Mouse (Mus musculus): Measurements from ENCODE around the gene Alg9. TPM values are rescaled to one million over a fixed set of nuclear protein-coding genes. Genes with fewer than 3 reads are reported as not detected.

Gene Alg9
- polyA plus RNA-seq, 1 experiment from 2014 or later: 39.0 TPM

DNA sequence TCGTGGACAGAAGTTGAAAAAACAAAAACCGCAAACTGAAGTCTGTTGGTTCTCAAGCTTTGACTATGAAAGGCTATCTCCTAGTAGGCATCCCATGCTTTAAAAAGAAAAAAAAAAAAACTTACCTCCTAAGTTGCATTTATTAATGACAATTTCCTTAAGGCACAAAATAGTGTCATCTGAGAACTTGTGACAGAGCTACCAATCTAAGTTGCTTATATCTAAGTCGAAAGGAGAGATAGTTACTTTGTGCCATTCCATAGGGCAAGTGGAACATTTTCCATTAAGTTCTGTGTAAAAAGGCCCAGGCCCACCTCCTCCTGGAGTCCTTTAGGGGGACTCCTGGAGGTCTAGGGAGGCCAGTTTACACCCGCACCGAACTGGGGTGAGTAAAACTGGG is 81.0 kb downstream of the Alg9 start:
- Histone ChIP-seq H3K4me1 (replicated peaks) (peaks cover 34% of the 10 kb centered on the region), H3K27ac (peak overlapping the region; percentile 93), H3K4me3 (replicated peaks) (peak overlapping the region; percentile 98), H3K9ac (replicated peaks) (peak overlapping the region; percentile 54; the same call in 1 of the 2 replicates), H3K4me2 (peak overlapping the region; percentile 71), H3K27me3 (no peaks in the 10 kb centered on the region), H3K9me3 (no peaks in the 10 kb centered on the region), H3K36me3 (peaks cover 23% of the 10 kb centered on the region)
- no peak for ATAC-seq (ENCODE audit: insufficient number of reproducible peaks, insufficient read depth, low FRiP score, low TSS enrichment, low read depth)
- 66% methylated on average over 5 of the region's 5 CpGs for WGBS

DNA sequence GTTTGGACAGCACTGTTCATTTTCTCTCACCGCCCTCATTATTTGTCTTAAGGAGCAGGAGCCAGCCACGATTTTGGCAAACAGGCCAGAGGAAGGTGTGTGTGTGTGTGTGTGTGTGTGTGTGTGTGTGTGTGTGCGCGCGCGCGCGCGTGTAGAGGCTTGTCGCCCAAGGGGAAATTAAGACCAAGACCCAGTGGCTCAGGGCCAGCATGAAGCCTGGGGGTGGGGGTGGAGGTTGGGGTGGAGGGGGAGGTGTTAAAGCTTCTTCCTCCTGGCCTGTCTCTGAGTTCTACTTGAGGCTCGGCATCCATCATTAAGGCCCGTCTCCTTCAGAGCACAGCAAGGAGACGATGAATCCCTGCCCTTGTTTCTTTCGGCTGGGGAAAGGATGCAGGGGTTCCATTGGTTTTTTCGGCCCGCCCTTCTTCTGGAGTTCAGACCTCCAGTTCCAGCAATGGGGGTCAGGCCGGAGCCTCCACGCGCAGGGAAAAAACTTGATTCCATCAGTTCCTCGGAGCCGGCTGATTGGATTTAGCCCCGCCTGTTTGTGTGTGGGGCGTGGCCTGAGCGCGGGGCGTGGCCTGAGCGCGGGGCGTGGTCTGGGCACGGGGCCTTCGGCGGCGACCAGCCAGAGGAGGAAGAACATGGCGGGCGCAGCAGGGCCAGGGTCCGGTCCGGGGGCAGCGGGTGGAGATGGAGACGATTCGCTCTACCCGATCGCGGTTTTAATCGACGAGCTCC is 81.7 kb downstream of the Alg9 start:
- Histone ChIP-seq H3K4me1 (replicated peaks) (peaks cover 34% of the 10 kb centered on the region), H3K27me3 (no peaks in the 10 kb centered on the region), H3K4me3 (replicated peaks) (peak overlapping the region; percentile 98), H3K9ac (replicated peaks) (peak overlapping the region; percentile 91), H3K4me2 (peak overlapping the region; percentile 71), H3K27ac (peak overlapping the region; percentile 93), H3K36me3 (peaks cover 30% of the 10 kb centered on the region), H3K9me3 (no peaks in the 10 kb centered on the region)
- WGBS: under 1% methylated on average over 45 of the region's 45 CpGs
- ATAC-seq (ENCODE audit: insufficient number of reproducible peaks, insufficient read depth, low FRiP score, low TSS enrichment, low read depth): peak; percentile 88

DNA sequence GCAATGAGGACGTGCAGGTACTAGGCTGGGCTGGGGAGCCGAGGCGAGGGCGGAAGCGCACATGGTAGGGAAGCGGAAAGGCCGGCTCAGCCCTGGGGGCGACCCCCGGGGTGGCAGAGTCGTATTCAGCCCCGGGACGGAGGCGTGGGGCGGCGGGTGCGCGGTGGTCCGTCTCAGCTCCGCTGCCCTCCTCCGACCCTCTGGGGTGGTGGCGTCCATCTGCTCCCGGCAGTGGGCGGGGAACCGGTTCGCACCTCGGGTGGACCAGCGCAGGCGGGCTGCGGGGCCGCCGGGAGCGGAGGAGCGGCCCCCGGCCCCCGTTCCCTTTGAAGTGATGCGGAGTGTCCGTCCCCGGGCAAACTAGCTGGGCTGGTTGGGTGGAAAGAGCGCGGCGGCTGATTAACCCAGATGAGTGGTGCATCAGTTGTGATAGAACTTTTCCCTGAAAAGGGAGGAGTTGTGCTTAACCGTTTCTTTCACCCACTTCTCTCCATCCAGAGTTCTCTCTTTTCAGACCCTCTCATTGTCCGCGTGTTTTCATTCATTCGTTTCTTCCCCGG is 82.3 kb downstream of the Alg9 start:
- peak overlapping the region; percentile 93 for H3K27ac ChIP-seq
- WGBS: under 1% methylated on average over 43 of the region's 46 CpGs
- peak; percentile 73; the same call in 1 of the 2 replicates for ATAC-seq (ENCODE audit: insufficient number of reproducible peaks, insufficient read depth, low FRiP score, low TSS enrichment, low read depth)

DNA sequence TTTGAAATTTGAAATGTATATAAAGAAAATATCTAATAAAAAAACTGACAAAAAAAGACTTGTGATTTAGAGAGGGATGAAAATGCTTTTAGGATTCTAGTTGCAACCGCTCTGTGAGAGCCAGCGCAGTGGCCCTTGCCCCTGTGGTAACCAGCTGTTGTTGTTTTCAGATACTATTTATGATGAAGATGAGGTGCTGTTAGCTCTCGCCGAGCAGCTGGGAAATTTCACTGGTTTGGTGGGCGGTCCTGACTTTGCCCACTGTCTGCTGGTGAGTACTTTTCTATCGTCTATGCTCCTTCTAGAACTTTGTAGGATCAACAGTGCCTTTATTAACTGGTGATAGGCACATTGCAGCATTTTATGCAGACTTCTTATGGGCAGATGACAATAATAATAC is 83.9 kb downstream of the Alg9 start:
- Histone ChIP-seq H3K4me1 (replicated peaks) (peaks cover 23% of the 10 kb centered on the region), H3K4me3 (replicated peaks) (no peak overlapping the region), H3K9me3 (no peaks in the 10 kb centered on the region), H3K27me3 (no peaks in the 10 kb centered on the region), H3K27ac (no peak overlapping the region), H3K4me2 (no peak overlapping the region), H3K36me3 (peaks cover 52% of the 10 kb centered on the region), H3K9ac (replicated peaks) (no peak overlapping the region)
- WGBS: 94% methylated on average over 6 of the region's 6 CpGs
- ATAC-seq (ENCODE audit: insufficient number of reproducible peaks, insufficient read depth, low FRiP score, low TSS enrichment, low read depth): no peak

More for the DNA sequence above, 82.3 kb downstream of the Alg9 start:
- Histone ChIP-seq H3K9ac (replicated peaks) (peak overlapping the region; percentile 91), H3K4me2 (peak overlapping the region; percentile 71), H3K4me1 (replicated peaks) (peaks cover 34% of the 10 kb centered on the region), H3K36me3 (peaks cover 36% of the 10 kb centered on the region), H3K9me3 (no peaks in the 10 kb centered on the region), H3K27me3 (no peaks in the 10 kb centered on the region), H3K4me3 (replicated peaks) (peak overlapping the region; percentile 98)

DNA sequence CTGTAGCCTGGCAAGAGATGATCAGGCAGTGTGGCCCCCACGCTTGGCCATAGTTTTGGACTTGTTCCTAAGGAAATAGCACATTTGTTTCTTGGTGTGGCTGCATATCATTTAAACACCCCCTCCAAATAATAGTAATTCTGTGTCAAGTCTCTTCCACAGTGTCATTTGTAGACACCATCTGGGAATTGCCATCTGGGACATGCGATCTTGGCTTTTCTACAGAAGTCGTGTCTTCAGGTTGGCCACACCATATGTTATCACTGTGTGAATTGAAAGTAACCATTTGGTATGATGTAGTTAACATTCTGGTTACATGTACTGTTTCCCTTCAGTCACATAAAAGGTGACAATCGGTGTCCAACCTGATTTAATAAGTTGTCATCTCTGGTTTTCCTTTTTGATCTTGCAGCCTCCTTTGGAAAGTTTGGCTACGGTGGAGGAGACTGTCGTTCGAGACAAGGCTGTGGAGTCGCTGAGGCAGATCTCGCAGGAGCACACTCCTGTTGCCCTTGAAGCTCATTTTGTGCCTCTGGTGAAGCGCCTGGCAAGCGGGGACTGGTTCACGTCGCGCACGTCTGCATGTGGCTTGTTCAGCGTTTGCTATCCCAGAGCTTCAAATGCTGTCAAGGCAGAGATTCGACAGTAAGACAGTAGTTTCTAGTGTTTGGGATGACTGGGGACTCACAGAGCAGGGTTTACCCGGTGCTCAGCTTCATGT is 86.5 kb downstream of the Alg9 start:
- Histone ChIP-seq H3K36me3 (peaks cover 78% of the 10 kb centered on the region), H3K27ac (no peak overlapping the region), H3K4me2 (no peak overlapping the region), H3K9me3 (no peaks in the 10 kb centered on the region), H3K4me3 (replicated peaks) (no peak overlapping the region), H3K4me1 (replicated peaks) (peaks cover 8% of the 10 kb centered on the region), H3K27me3 (no peaks in the 10 kb centered on the region), H3K9ac (replicated peaks) (no peak overlapping the region)
- 94% methylated on average over 18 of the region's 18 CpGs for WGBS
- ATAC-seq (ENCODE audit: insufficient number of reproducible peaks, insufficient read depth, low FRiP score, low TSS enrichment, low read depth): no peak

DNA sequence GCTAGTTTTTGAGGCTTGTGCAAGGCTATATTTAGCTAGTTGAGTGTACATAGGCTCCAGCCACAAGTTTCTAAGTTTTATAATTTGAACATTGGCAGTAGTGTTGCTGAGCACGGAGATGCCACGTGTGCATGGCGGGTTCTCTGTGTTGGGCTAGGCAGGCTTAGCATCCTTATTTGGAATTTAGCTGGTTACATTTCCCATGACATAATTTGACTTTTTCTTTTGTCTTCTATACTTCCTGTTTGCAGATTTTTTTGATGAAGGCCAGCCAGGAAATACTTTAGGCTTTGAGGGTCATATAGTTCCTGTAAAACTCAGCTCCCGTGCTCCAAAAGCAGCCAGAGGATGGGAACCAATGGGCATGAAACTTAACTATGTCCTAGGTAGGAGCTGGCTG is 89.0 kb downstream of the Alg9 start:
- H3K4me1 ChIP-seq (replicated peaks): no peaks in the 10 kb centered on the region
- H3K9me3 ChIP-seq: no peaks in the 10 kb centered on the region
- no peak for ATAC-seq (ENCODE audit: insufficient number of reproducible peaks, insufficient read depth, low FRiP score, low TSS enrichment, low read depth)
- H3K4me3 ChIP-seq (replicated peaks): no peak overlapping the region
- no peak overlapping the region for H3K27ac ChIP-seq
- peaks cover 100% of the 10 kb centered on the region for H3K36me3 ChIP-seq
- no peak overlapping the region for H3K4me2 ChIP-seq
- H3K9ac ChIP-seq (replicated peaks): no peak overlapping the region
- H3K27me3 ChIP-seq: no peaks in the 10 kb centered on the region
- 89% methylated on average over 4 of the region's 4 CpGs for WGBS

DNA sequence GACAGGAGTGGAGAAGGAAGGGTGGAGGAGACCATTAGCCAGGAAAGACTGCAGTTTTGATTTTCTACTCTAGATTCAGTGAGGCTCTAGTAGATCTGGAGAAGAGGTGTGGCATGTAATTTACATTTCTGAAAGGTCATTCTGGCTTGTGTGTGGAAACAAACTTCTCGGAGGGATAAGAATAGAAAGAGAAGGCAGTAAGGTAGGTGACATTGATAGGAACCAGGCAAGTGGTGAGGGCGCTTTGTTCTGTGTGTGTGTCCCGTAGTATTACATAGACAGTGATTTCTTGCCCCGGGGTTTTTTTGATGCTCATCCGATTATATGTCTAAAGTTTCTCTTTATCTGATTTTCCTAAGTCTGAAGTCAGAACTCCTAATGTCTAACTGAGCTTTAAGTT is 90.1 kb downstream of the Alg9 start:
- Histone ChIP-seq H3K4me1 (replicated peaks) (no peaks in the 10 kb centered on the region), H3K4me3 (replicated peaks) (no peak overlapping the region), H3K4me2 (no peak overlapping the region), H3K9me3 (no peaks in the 10 kb centered on the region), H3K27me3 (no peaks in the 10 kb centered on the region), H3K9ac (replicated peaks) (no peak overlapping the region), H3K36me3 (peaks cover 96% of the 10 kb centered on the region), H3K27ac (no peak overlapping the region)
- 89% methylated on average over 5 of the region's 5 CpGs for WGBS
- ATAC-seq (ENCODE audit: insufficient number of reproducible peaks, insufficient read depth, low FRiP score, low TSS enrichment, low read depth): no peak

DNA sequence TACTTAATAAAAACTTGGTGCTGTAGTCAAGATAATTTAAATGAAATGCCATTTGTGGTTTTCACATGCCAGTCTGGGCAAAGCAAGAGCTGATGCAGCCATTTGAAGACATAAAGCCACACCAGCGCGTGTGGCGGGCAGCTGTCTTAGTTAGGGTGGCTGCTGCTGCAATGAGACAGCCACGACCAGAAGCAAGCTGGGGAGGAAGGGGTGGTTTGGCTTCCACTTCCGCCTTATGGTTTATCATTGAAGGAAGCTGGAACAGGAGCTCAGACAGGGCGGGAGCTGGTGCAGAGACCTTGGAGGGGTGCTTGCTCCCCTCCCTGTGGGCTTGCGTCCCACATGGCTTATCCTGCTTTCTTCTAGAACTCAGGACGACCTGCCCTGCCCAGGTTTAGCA is 91.0 kb downstream of the Alg9 start:
- H3K9ac ChIP-seq (replicated peaks): no peak overlapping the region
- H3K27ac ChIP-seq: no peak overlapping the region
- H3K4me2 ChIP-seq: no peak overlapping the region
- no peak for ATAC-seq (ENCODE audit: insufficient number of reproducible peaks, insufficient read depth, low FRiP score, low TSS enrichment, low read depth)
- H3K27me3 ChIP-seq: no peaks in the 10 kb centered on the region
- WGBS: 85% methylated on average over 8 of the region's 8 CpGs
- no peak overlapping the region for H3K4me3 ChIP-seq (replicated peaks)
- no peaks in the 10 kb centered on the region for H3K9me3 ChIP-seq
- H3K4me1 ChIP-seq (replicated peaks): no peaks in the 10 kb centered on the region
- H3K36me3 ChIP-seq: peaks cover 96% of the 10 kb centered on the region

DNA sequence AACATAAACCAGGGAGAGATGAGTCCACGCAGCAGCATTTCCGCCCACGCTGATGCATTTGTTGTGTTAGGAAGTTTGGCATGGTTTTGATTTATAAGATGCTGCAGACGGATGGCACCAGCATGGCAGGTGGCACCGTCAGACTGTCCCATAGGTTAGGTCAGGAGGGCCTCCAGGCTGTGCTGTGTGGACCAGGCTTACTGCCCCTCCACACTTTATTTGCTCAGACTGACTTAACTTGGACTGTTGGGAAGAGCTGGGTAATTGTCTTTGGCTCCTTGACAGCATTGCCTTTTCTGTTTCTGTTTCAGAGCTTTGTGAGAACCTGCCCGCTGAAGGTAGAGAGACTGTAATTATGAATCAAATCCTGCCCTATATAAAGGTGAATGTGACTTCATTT is 92.2 kb downstream of the Alg9 start:
- H3K36me3 ChIP-seq: peaks cover 89% of the 10 kb centered on the region

DNA sequence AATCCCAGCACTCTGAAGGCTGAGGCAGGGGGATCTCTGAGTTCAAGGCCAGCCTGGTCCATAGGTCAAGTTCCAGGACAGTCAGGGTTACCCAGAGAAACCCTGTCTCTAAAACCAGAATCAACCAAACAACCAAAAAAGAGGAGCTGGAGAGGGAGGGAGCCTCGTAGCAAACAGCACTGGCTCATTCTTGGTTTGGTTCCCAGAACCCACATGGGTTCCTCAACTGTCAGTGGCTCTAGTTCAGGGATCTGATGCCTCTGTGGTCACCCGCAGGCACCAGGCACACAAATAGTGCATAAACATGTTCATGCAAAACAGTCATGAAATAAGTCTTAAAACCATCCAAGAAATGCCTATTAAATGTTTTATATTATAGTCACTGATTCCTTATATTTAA is 93.4 kb downstream of the Alg9 start:
- Histone ChIP-seq H3K27me3 (no peaks in the 10 kb centered on the region), H3K4me1 (replicated peaks) (no peaks in the 10 kb centered on the region), H3K27ac (no peak overlapping the region), H3K36me3 (peaks cover 88% of the 10 kb centered on the region), H3K9me3 (no peaks in the 10 kb centered on the region), H3K9ac (replicated peaks) (no peak overlapping the region), H3K4me3 (replicated peaks) (no peak overlapping the region), H3K4me2 (no peak overlapping the region)
- ATAC-seq (ENCODE audit: insufficient number of reproducible peaks, insufficient read depth, low FRiP score, low TSS enrichment, low read depth): no peak
- 90% methylated on average over 2 of the region's 2 CpGs for WGBS

More for the DNA sequence above, 92.2 kb downstream of the Alg9 start:
- WGBS: 91% methylated on average over 6 of the region's 6 CpGs
- Histone ChIP-seq H3K4me3 (replicated peaks) (no peak overlapping the region), H3K4me1 (replicated peaks) (no peaks in the 10 kb centered on the region), H3K27me3 (no peaks in the 10 kb centered on the region), H3K27ac (no peak overlapping the region), H3K4me2 (no peak overlapping the region), H3K9ac (replicated peaks) (no peak overlapping the region), H3K9me3 (no peaks in the 10 kb centered on the region)
- ATAC-seq (ENCODE audit: insufficient number of reproducible peaks, insufficient read depth, low FRiP score, low TSS enrichment, low read depth): no peak

DNA sequence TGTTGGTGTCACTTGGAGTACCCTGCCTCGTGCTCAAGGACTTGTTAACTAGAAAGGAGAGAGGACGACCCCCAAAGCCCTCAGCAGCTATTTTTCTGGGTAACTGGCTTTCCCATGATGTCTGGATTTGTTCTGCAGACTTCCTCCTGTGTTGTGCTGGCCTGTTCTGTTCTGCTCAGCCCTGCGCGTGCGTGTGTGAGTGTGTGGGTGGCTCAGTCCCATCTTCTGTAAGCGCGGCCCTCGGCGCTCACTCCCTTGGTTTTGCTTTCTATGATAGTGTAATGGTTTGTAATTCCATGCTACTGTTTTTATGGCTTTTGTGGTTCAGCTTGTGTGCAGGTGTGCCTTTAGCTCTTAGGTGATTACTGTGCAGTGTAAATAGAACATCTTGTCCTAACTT is 98.4 kb downstream of the Alg9 start:
- Histone ChIP-seq H3K4me2 (no peak overlapping the region), H3K9me3 (no peaks in the 10 kb centered on the region), H3K4me3 (replicated peaks) (no peak overlapping the region), H3K36me3 (peaks cover 88% of the 10 kb centered on the region), H3K27ac (no peak overlapping the region), H3K27me3 (no peaks in the 10 kb centered on the region), H3K4me1 (replicated peaks) (no peaks in the 10 kb centered on the region), H3K9ac (replicated peaks) (no peak overlapping the region)
- no peak for ATAC-seq (ENCODE audit: insufficient number of reproducible peaks, insufficient read depth, low FRiP score, low TSS enrichment, low read depth)
- WGBS: 91% methylated on average over 9 of the region's 9 CpGs
